Mouse (Mus musculus) limb, embryonic 11.5 days (tissue): Measurements from ENCODE around the gene Uchl1. TPM values are rescaled to one million over a fixed set of nuclear protein-coding genes. Genes with fewer than 3 reads are reported as not detected.

ENCODE experiments used
- ATAC-seq: fragments of 200-750 bp; cut with Nextera tagmentation; 2 replicates; pipeline ENCODE4 v1.8.0; 2017; ENCODE audit warnings: low read depth; ENCODE audit not compliant: insufficient number of reproducible peaks, low FRiP score, low TSS enrichment
- DNase-seq: peaks from one replicate; pipeline ENCODE4 v3.0.0-alpha.2; 2015; ENCODE audit warnings: low spot score
- H3K27ac ChIP-seq: fragments of 300-500 bp; sonication (generic); replicated peaks from 2 replicates; pipeline ENCODE4 v1.5.1; 2014; ENCODE audit warnings: low read depth, mild to moderate bottlenecking, low read length
- H3K27me3 ChIP-seq: fragments of 300-500 bp; sonication (generic); 2 replicates; pipeline ENCODE4 v1.6.1; 2014; ENCODE audit warnings: mild to moderate bottlenecking, low read length, mixed read lengths; ENCODE audit not compliant: control insufficient read depth, insufficient read depth
- H3K36me3 ChIP-seq: fragments of 300-500 bp; sonication (generic); 2 replicates; pipeline ENCODE4 v1.6.1; 2014; ENCODE audit warnings: mild to moderate bottlenecking, low read length, moderate library complexity, mixed read lengths; ENCODE audit not compliant: control insufficient read depth, insufficient read depth
- H3K4me1 ChIP-seq: fragments of 300-500 bp; sonication (generic); 2 replicates; pipeline ENCODE4 v1.6.1; 2014; ENCODE audit warnings: low read length, mixed read lengths; ENCODE audit not compliant: control insufficient read depth, insufficient read depth
- H3K4me2 ChIP-seq: fragments of 300-500 bp; sonication (generic); 2 replicates; pipeline ENCODE4 v1.6.1; 2014; ENCODE audit warnings: low read depth, mild to moderate bottlenecking, moderate library complexity; ENCODE audit not compliant: severe bottlenecking
- H3K4me3 ChIP-seq: fragments of 300-500 bp; sonication (generic); 2 replicates; pipeline ENCODE4 v1.5.1; 2014; ENCODE audit warnings: low read depth, low read length
- H3K9ac ChIP-seq: fragments of 300-500 bp; sonication (generic); 2 replicates; pipeline ENCODE4 v1.6.1; 2014; ENCODE audit warnings: mild to moderate bottlenecking, low read length
- H3K9me3 ChIP-seq: fragments of 300-500 bp; sonication (generic); 2 replicates; pipeline ENCODE4 v1.6.1; 2016; ENCODE audit warnings: low read length; ENCODE audit not compliant: control insufficient read depth
- WGBS: fragments of 180-500 bp; shearing (Covaris S2); extraction: QIAGEN DNeasy Blood & Tissue Kit; methylation state at CpG from one replicate; pipeline ENCODE4 v1.1.7; 2014; 5-methylcytosine and 5-hydroxymethylcytosine counted together
- polyA plus RNA-seq: library from polyadenylated mRNA; unstranded; fragments of >200 nt; fragmentation: Nextera tagmentation; extraction: Ambion mirVana; gene quantifications from 2 replicates; pipeline ENCODE4 v1.2.1, GENCODE M21; 2014

Gene Uchl1
- polyA plus RNA-seq, 1 experiment from 2014 or later = 57.8 TPM

GRCm38 (mm10) chr5:66676457-66677117 is 696 bp downstream of the Uchl1 start:
- Histone ChIP-seq H3K9ac (peak overlapping the region; percentile 47; the same call in 1 of the 2 replicates), H3K4me1 (no peaks in the 10 kb centered on the region), H3K27me3 (peaks cover 6% of the 10 kb centered on the region; the same call in 1 of the 2 replicates), H3K9me3 (no peaks in the 10 kb centered on the region), H3K27ac (no peak overlapping the region), H3K4me2 (peak overlapping the region; percentile 100), H3K4me3 (peak overlapping the region; percentile 59), H3K36me3 (no peaks in the 10 kb centered on the region)
- DNase-seq (peak; percentile 61), ATAC-seq (peak; percentile 69; the same call in 1 of the 2 replicates)
- WGBS = under 1% methylated on average over 51 of the region's 51 CpGs

GRCm38 (mm10) chr5:66677411-66678345 is 1.8 kb downstream of the Uchl1 start:
- Histone ChIP-seq H3K27ac (no peak overlapping the region), H3K27me3 (peaks cover 6% of the 10 kb centered on the region; the same call in 1 of the 2 replicates), H3K4me2 (no peak overlapping the region), H3K4me1 (no peaks in the 10 kb centered on the region), H3K9ac (no peak overlapping the region), H3K9me3 (no peaks in the 10 kb centered on the region), H3K4me3 (no peak overlapping the region), H3K36me3 (no peaks in the 10 kb centered on the region)
- WGBS = 69% methylated on average over 21 of the region's 21 CpGs
- ATAC-seq = no peak
- no peak for DNase-seq

- DNase-seq (no peak), ATAC-seq (no peak)
- Histone ChIP-seq H3K27me3 (peaks cover 6% of the 10 kb centered on the region; the same call in 1 of the 2 replicates), H3K4me2 (no peak overlapping the region), H3K36me3 (no peaks in the 10 kb centered on the region), H3K9ac (no peak overlapping the region), H3K27ac (no peak overlapping the region), H3K4me3 (no peak overlapping the region), H3K9me3 (no peaks in the 10 kb centered on the region), H3K4me1 (no peaks in the 10 kb centered on the region)
- 80% methylated on average over 10 of the region's 10 CpGs for WGBS
Observed at GRCm38 (mm10) chr5:66679222-66679621, 3.3 kb downstream of the Uchl1 start.

DNA sequence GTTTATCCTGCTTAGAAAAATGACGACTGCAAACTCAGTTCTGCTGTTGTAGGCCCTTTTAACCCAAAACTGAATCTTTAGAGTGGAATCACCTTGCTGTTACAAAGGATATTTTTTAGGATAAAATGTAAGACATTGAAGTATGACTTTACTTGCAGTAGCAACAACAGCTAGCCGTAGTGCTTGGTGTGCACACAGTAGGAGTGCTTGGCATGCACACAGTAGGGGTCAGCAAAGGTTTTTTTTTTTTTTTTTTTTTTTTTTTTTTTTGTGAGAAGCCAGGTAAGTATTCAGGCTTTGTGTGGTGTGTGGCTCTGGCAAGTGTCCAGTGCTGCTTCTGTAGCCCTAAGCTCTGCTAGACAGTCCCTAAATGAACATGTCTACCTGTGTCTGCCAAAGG is 10.0 kb downstream of the Uchl1 start:
- WGBS = 85% methylated on average over 2 of the region's 2 CpGs
- no peak overlapping the region for H3K4me3 ChIP-seq
- no peak overlapping the region for H3K27ac ChIP-seq
- no peak for DNase-seq
- H3K4me2 ChIP-seq = no peak overlapping the region
- H3K36me3 ChIP-seq = no peaks in the 10 kb centered on the region
- H3K9me3 ChIP-seq = no peaks in the 10 kb centered on the region
- H3K27me3 ChIP-seq = no peaks in the 10 kb centered on the region
- ATAC-seq = no peak
- H3K4me1 ChIP-seq = no peaks in the 10 kb centered on the region
- H3K9ac ChIP-seq = no peak overlapping the region

GRCm38 (mm10) chr5:66686863-66687262 is 11.0 kb downstream of the Uchl1 start:
- H3K9me3 ChIP-seq = no peaks in the 10 kb centered on the region
- 86% methylated on average over 13 of the region's 13 CpGs for WGBS
- no peaks in the 10 kb centered on the region for H3K27me3 ChIP-seq
- no peak overlapping the region for H3K27ac ChIP-seq
- ATAC-seq (no peak), DNase-seq (no peak)
- H3K4me1 ChIP-seq = no peaks in the 10 kb centered on the region
- no peaks in the 10 kb centered on the region for H3K36me3 ChIP-seq
- H3K9ac ChIP-seq = no peak overlapping the region
- no peak overlapping the region for H3K4me2 ChIP-seq
- H3K4me3 ChIP-seq = no peak overlapping the region

GRCm38 (mm10) chr5:66687737-66688136 is 11.8 kb downstream of the Uchl1 start:
- 81% methylated on average over 9 of the region's 9 CpGs for WGBS
- DNase-seq = no peak

DNA sequence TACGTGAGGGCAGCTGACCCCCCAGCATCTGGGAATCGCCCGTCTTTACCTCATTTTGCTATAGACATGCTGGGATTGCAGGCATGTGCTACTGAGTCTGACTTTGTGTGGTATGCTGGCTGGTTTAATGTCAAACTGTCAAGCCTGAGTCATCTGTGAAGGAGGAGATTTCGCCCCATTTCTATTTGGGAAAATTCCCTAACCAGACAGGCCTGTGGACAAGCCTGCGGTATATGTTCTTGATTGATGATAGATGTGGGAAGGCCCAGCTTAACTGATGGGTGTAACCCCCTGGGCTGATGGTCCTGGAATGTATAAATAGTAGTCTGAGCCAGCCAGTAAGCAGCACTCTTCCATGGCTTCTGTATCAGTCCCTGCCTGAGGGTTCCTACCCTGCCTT is 12.4 kb downstream of the Uchl1 start:
- Histone ChIP-seq H3K9me3 (no peaks in the 10 kb centered on the region), H3K4me3 (no peak overlapping the region), H3K27ac (no peak overlapping the region), H3K36me3 (no peaks in the 10 kb centered on the region), H3K4me1 (no peaks in the 10 kb centered on the region), H3K9ac (no peak overlapping the region), H3K27me3 (no peaks in the 10 kb centered on the region), H3K4me2 (no peak overlapping the region)
- no peak for ATAC-seq
- 89% methylated on average over 5 of the region's 5 CpGs for WGBS
- DNase-seq = no peak

More at GRCm38 (mm10) chr5:66687737-66688136, 11.8 kb downstream of the Uchl1 start:
- no peaks in the 10 kb centered on the region for H3K36me3 ChIP-seq
- H3K4me3 ChIP-seq = no peak overlapping the region
- no peaks in the 10 kb centered on the region for H3K9me3 ChIP-seq
- no peak overlapping the region for H3K27ac ChIP-seq
- H3K9ac ChIP-seq = no peak overlapping the region
- H3K4me1 ChIP-seq = no peaks in the 10 kb centered on the region
- no peak for ATAC-seq
- no peak overlapping the region for H3K4me2 ChIP-seq
- H3K27me3 ChIP-seq = no peaks in the 10 kb centered on the region

- H3K27me3 ChIP-seq = no peaks in the 10 kb centered on the region
- ATAC-seq (no peak), DNase-seq (no peak)
- H3K4me3 ChIP-seq = no peak overlapping the region
- H3K4me1 ChIP-seq = no peaks in the 10 kb centered on the region
- no peak overlapping the region for H3K9ac ChIP-seq
- 93% methylated on average over 9 of the region's 9 CpGs for WGBS
- H3K9me3 ChIP-seq = no peaks in the 10 kb centered on the region
- no peak overlapping the region for H3K27ac ChIP-seq
- H3K4me2 ChIP-seq = no peak overlapping the region
- H3K36me3 ChIP-seq = no peaks in the 10 kb centered on the region
Observed at GRCm38 (mm10) chr5:66689796-66690195, 13.9 kb downstream of the Uchl1 start.
